Mouse (Mus musculus): ENCODE measurements around the gene Nkiras2.
"Not testable (repeated sequence)": the region's sequence is repeated elsewhere in the genome, so short reads cannot be mapped to it uniquely, and the experiment has no call there.

Gene Nkiras2

GRCm38 (mm10) chr11:100601372-100601771, 17.7 kb upstream of the Nkiras2 start:
- no peak for DNase-seq

- DNase-seq: no peak
Observed at GRCm38 (mm10) chr11:100603155-100603554, 15.9 kb upstream of the Nkiras2 start.

GRCm38 (mm10) chr11:100603813-100604212, 15.2 kb upstream of the Nkiras2 start:
- no peak for DNase-seq

GRCm38 (mm10) chr11:100604321-100605005, 14.6 kb upstream of the Nkiras2 start:
- DNase-seq: no peak

DNA sequence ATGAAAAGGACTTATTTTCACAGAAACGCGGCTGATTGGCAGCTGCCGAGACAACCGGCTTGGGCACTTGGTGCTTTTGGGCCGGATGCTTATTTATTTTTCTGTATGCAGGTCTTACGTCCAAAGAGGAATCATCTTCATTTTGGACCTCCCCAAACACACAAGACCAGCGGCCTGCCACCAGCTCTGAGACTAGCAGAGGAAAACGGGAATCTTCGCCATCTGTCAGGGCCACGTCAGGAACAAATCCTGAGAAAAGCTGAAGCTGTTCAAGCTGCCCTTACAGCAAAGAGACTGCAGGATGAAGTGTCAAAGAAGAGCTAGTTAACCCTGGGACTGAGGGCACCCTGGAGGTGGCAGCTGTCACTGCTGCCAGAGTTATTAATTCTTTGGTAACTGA, 13.6 kb upstream of the Nkiras2 start:
- no peak for DNase-seq

GRCm38 (mm10) chr11:100607121-100607520, 11.9 kb upstream of the Nkiras2 start:
- DNase-seq: no peak

DNA sequence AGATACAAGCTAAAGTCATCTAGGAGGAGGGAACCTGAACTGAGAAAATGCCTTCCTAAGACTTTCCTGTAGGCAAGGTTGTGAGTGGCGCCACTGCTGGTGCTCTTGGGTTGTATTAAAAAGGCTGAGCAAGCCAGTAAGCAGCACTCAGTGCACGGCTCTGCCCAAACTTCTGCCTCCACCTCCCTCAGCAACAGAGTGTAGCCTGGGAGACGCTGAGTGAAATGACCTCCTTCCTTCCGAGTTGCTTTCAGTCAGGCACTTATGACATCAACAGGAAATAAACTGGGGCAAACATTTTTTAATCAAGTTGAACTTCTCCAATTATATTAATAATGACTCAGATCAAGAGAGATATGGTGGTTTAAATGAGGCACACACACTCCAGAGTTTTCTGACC, 10.2 kb upstream of the Nkiras2 start:
- no peak for DNase-seq

DNA sequence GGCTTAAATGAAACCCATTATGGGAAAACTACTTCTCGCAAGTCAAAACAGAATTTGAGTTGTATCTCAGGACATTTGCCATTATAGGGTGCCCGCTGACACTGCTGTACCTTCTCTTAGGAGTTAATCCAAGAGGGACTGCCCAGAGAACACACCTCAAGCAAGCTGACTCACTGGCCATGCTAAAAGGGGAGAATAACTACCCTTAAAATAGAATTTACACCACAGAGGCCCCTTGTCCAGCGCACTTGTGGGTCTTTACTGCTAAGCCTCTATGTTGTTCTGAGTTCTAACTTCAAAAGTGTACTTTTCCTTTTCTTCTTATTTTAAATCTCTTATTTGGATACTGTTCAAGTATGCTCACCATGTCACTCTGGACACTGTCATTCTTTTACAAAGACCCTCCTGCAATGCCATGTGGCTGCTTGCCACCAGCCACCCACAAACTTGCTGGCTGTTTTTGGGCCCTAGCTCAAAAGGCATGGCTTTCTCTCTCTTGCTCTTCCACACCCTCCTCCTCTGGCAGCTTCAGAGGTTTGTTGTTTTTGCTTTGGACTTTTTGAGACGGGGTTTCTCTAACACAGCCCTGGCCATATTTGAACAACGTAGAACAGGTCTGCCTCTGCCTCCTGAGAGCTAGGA, 9.6 kb upstream of the Nkiras2 start:
- DNase-seq: no peak

GRCm38 (mm10) chr11:100609997-100610680, 8.9 kb upstream of the Nkiras2 start:
- no peak for DNase-seq

DNA sequence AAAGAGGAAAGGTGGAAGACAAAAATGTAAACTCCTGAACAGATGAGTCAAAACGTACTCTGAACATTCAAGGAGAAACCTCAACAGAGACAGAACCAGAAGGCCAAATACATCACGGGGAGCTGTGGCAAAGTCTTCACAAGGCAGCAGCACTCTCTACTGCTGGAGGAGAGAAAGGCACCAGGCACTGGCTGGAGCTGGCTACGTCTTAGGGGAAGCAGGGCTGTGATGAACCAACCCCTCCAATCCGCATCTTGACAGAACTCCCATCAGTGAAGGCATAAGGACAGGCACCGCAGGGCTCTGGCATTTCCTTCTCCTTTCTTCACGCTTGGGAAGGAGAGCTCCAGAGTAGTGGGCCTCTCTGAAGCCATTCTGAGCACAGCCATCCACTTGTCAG, 7.4 kb upstream of the Nkiras2 start:
- no peak for DNase-seq

- DNase-seq: no peak
Observed at GRCm38 (mm10) chr11:100613241-100613640, 5.8 kb upstream of the Nkiras2 start.

GRCm38 (mm10) chr11:100616332-100616731, 2.7 kb upstream of the Nkiras2 start:
- DNase-seq: no peak

- not testable (repeated sequence) for DNase-seq
Observed at GRCm38 (mm10) chr11:100616836-100617235, 2.2 kb upstream of the Nkiras2 start.

DNA sequence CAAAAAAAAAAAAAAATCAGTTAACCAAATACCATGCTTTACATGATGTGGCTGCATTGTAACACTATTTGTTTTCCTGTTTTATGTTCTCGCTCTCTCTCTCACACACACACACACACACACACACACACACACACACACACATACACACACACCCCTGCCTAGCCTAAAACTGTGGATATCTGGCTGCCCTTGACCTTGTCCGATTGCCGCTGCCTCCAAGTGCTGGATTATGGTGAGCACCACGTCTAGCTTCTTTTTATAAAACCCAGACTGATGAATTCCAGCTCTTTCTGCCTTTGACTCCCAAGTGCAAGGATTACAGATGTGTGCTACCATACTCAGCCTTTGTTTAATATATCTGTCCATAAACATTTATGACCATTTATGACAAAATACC, 1.6 kb upstream of the Nkiras2 start:
- no peak for DNase-seq

GRCm38 (mm10) chr11:100619485-100619975, 486 bp downstream of the Nkiras2 start:
- DNase-seq: peak; percentile 87 to 89

DNA sequence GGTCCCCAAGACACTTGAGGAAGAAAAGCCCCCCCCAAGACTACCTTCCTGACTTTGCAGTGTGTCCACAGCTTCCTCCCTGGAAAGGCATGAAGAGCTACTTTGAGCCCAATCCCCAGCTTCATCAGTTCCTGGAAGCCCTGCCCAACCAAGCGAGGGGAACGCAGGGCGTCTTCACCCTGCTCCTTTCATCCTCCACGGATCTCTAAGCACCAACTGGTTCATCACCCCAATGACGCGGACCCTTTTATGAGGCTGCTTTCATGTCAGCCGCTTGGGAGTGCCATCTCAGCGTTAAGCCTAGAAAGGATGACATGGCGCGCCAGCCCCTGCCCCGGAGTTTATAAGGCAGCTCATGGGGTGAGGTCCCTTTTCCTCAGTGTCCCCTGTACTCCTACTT, 938 bp downstream of the Nkiras2 start, which contains the start of gene Dnajc7:
Gene Dnajc7 (minus strand): TSS at position 187 of the 400 bp plus-strand sequence.
- no peak for DNase-seq

DNA sequence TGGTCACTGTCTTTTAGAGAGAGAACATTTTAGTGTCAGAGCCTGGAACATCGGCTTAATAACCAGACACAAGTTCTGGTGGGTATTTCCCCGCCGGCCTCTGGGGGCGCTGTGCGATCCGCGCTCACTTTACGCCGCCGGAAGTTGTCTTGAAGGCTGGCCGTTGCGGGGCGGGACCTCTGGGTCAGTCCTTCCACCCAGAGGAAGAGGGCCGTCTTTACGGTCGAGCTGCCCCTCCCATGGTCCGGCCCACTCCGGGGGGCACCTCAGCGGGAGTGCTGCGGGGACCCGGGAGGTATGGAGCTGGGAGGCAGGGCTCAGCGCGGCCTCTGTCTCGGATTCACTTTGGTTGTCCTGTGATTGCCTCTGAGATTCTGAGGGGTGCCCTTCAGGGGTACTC, 3.7 kb downstream of the Nkiras2 start:
- DNase-seq: peak; percentile 89 to 95

DNA sequence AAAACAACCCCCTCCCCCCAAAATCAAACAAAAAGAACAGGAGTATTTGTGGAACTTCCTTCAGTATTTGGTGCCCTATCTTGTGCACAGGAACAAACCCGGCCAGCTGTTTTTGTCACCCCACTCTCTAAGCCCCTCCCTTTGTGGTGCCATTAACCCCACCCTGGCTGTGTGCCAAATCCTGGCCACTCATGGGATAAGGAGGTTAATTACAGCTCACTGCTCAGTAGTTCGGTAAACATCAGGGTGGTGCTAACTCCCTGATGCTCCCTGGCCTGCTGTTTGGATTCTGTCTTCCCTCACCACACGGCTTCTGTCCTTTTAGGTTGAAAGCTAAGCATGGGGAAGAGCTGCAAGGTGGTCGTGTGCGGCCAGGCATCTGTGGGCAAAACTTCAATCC, 4.8 kb downstream of the Nkiras2 start:
- DNase-seq: peak; percentile 34 to 38

- no peak for DNase-seq
Observed at GRCm38 (mm10) chr11:100625754-100626700, 7.0 kb downstream of the Nkiras2 start.

DNA sequence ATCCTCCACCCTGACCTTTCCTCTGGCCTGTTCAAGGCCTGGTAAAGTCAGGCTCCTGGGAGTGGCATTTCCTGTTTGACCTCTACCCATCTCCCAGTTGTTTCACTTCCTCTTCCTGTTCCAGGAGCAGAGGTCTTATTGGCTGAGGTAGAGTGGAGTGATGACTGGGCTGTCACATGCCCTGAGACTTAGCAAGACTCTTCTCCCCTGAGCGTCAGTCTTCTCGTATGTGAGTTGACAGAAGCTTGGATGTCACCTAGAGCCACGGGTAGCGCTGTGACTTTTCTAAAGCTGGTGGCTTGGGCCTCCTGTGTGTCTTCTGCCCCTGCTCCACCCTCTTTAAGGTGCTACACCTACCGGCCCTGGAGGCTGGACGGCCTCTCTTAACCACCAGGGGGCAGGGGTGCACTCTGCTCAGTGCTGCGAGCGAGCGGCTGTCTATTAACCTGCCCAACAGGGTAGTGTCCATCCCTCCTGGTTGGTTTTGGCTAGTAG, 7.7 kb downstream of the Nkiras2 start:
- peak; percentile 73 to 84 for DNase-seq

DNA sequence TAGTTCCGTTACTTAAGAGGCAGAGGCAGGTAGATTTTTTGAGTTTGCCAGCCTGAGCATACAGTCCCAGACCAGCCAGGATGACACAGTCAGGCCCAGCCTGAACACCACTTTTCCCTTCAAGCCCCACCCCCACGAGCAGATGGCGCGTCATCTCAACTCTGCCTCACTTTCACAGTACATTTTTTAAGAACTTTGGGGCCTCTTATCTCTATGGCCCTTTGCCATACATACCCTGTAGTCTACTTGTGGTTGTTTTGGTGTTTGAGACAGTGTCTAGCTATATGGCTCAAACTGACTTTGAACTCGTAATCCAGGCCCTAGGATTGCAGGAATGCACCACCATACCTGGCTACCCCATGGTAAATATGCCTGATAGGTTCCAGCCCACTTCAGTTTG, 9.0 kb downstream of the Nkiras2 start:
- DNase-seq: no peak

GRCm38 (mm10) chr11:100628862-100629352, 9.9 kb downstream of the Nkiras2 start:
- no peak for DNase-seq
